Mouse (Mus musculus) limb, embryonic 15.5 days (tissue): ENCODE measurements at regions not wholly inside any gene's neighbourhood (a gene's known extent, or its start where the extent isn't known, plus 50 kb on each side); places are given as distances from the start of the nearest gene placed in this dataset.

Experiments
- ATAC-seq: fragments of 200-750 bp; cut with Nextera tagmentation; 2 replicates; pipeline ENCODE4 v1.8.0; 2017; ENCODE audit warnings: low read depth, moderate TSS enrichment; ENCODE audit not compliant: insufficient number of reproducible peaks, low FRiP score, low TSS enrichment
- H3K27ac ChIP-seq: fragments of 300-500 bp; sonication (generic); 2 replicates; pipeline ENCODE4 v1.5.1; 2015; ENCODE audit warnings: moderate library complexity, mild to moderate bottlenecking, inconsistent platforms
- H3K27me3 ChIP-seq: fragments of 300-500 bp; sonication (generic); 2 replicates; pipeline ENCODE4 v1.6.1; 2015; ENCODE audit warnings: inconsistent platforms
- H3K36me3 ChIP-seq: fragments of 300-500 bp; sonication (generic); 2 replicates; pipeline ENCODE4 v1.6.1; 2015; ENCODE audit warnings: inconsistent platforms
- H3K4me1 ChIP-seq: fragments of 300-500 bp; sonication (generic); 2 replicates; pipeline ENCODE4 v1.6.1; 2015; ENCODE audit warnings: inconsistent platforms
- H3K4me2 ChIP-seq: fragments of 300-500 bp; sonication (generic); 2 replicates; pipeline ENCODE4 v1.6.1; 2015; ENCODE audit warnings: mild to moderate bottlenecking, inconsistent platforms
- H3K4me3 ChIP-seq: fragments of 300-500 bp; sonication (generic); 2 replicates; pipeline ENCODE4 v1.5.1; 2015; ENCODE audit warnings: mild to moderate bottlenecking, inconsistent platforms
- H3K9ac ChIP-seq: fragments of 300-500 bp; sonication (generic); 2 replicates; pipeline ENCODE4 v1.6.1; 2015; ENCODE audit warnings: inconsistent platforms
- H3K9me3 ChIP-seq: fragments of 300-500 bp; sonication (generic); 2 replicates; pipeline ENCODE4 v1.6.1; 2016; ENCODE audit warnings: inconsistent platforms
- WGBS: fragments of 180-500 bp; shearing (Covaris S2); methylation state at CpG from one replicate; pipeline ENCODE4 v1.1.7; 2015; 5-methylcytosine and 5-hydroxymethylcytosine counted together

- H3K27ac ChIP-seq: no peak overlapping the region
- no peak overlapping the region for H3K9ac ChIP-seq
- H3K4me1 ChIP-seq: no peaks in the 10 kb centered on the region
- no peaks in the 10 kb centered on the region for H3K9me3 ChIP-seq
- no peaks in the 10 kb centered on the region for H3K36me3 ChIP-seq
- H3K4me2 ChIP-seq: no peak overlapping the region
- WGBS: 67% methylated on average over 5 of the region's 5 CpGs
- no peak for ATAC-seq
- no peaks in the 10 kb centered on the region for H3K27me3 ChIP-seq
- no peak overlapping the region for H3K4me3 ChIP-seq
Measured at GRCm38 (mm10) chr3:157472674-157473073, 61.3 kb upstream of the Zranb2 start.

DNA sequence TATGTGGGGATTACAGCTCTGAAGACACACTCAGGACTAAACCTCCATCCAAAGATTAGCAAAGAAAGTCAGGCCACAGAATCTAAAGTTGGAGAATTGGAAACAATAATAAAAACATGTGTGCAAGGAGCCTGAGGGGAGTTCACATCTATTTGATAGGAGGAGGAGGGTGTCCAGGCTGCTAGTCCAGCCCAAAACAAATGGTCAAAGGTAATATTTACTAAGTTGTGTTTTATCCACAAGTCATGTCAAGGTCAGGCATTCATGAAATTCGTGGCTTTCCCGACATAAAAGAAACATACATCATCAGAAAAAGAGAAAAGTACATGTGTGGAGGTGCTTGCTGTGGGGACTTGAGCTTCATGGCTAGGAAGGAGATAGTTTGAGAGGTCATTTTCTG, 56.2 kb upstream of the Zranb2 start:
- H3K4me3 ChIP-seq: no peak overlapping the region
- H3K36me3 ChIP-seq: no peaks in the 10 kb centered on the region
- no peaks in the 10 kb centered on the region for H3K27me3 ChIP-seq
- 70% methylated on average over 2 of the region's 2 CpGs for WGBS
- no peaks in the 10 kb centered on the region for H3K9me3 ChIP-seq
- no peak overlapping the region for H3K27ac ChIP-seq
- no peak overlapping the region for H3K4me2 ChIP-seq
- H3K4me1 ChIP-seq: no peaks in the 10 kb centered on the region
- H3K9ac ChIP-seq: no peak overlapping the region
- ATAC-seq: no peak
